Mouse (Mus musculus) G1E (cell line): Measurements from ENCODE around the gene Ppp2r5e.

ENCODE experiments used
- CTCF ChIP-seq: IDR thresholded peaks from 2 replicates; pipeline ENCODE4 v1.5.1; 2012; ENCODE audit warnings: low read depth, low read length, inconsistent platforms, mixed read lengths
- GATA1 ChIP-seq: IDR thresholded peaks from 2 replicates; pipeline ENCODE4 v1.6.1; 2012; ENCODE audit warnings: borderline replicate concordance, low read length, inconsistent platforms, mixed read lengths
- GATA2 ChIP-seq: IDR thresholded peaks from 2 replicates; pipeline ENCODE4 v1.6.1; 2012; ENCODE audit warnings: low read depth, low read length, inconsistent platforms, borderline replicate concordance
- POLR2AphosphoS5 ChIP-seq: IDR thresholded peaks from 2 replicates; pipeline ENCODE4 v1.6.1; 2012; ENCODE audit warnings: low read depth, low read length, inconsistent platforms; ENCODE audit not compliant: insufficient replicate concordance
- TAL1 ChIP-seq: conservative IDR thresholded peaks from 2 replicates; pipeline ENCODE4 v1.6.1; 2012; ENCODE audit warnings: low read depth, low read length, inconsistent platforms, mixed read lengths

DNA sequence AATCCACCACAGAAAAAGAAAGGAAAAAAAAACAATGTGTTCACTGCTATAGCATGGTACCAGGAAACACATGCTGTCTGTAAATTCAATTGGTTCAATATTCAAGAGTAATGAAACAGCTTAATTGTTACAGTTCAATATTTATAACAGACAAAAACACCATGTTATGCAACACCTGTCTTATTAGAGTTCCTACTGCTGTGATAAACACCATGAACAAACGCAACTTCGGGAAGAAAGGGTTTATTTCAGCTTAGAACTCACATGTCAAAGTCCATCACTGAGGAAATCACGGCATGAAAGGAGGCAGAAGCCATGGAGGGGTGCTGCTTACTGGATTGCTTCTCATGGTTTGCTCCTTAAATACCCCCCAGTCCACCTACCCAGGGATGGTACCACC, 56.8 kb downstream of the Ppp2r5e start:
- no peak for TF ChIP-seq CTCF
- TF ChIP-seq TAL1: no peak
- no peak for TF ChIP-seq POLR2AphosphoS5
- no peak for TF ChIP-seq GATA2
- no peak for TF ChIP-seq GATA1
